Comparison of ENCODE assay signal across 8 mouse cellular contexts in genomic region chr5:41762947-41763730, GRCm38 (mm10). TPM values are rescaled to one million over a fixed set of nuclear protein-coding genes. Genes with fewer than 3 reads are reported as not detected.
DNase-seq lines count a peak whose midpoint lies in the region; ATAC-seq lines count a peak whose summit lies in the region.
"Had no signal": no experiment of that assay in that cellular context is flagged by ENCODE, and none has a peak within 500 bp of the region (broad histone marks: within the 10 kb centered on the region; RNA-seq: fewer than 3 reads in every experiment).

No protein-coding gene starts in this region.

- no peaks in the 10 kb centered on the region for H3K9me3 ChIP-seq in lung, embryonic 15.5 days
- H3K9me3 ChIP-seq in embryonic facial prominence, embryonic 12.5 days: no peaks in the 10 kb centered on the region
- H3K9me3 ChIP-seq in hindbrain, embryonic 15.5 days: no peaks in the 10 kb centered on the region
- H3K9me3 ChIP-seq in neural tube, embryonic 14.5 days (ENCODE audit: control insufficient read depth, low read length): no peaks in the 10 kb centered on the region

- peaks cover 94% of the 10 kb centered on the region for H3K27me3 ChIP-seq in lung, embryonic 15.5 days
- peaks cover 77% of the 10 kb centered on the region for H3K27me3 ChIP-seq in embryonic facial prominence, embryonic 12.5 days
- H3K27me3 ChIP-seq in hindbrain, embryonic 15.5 days: peaks cover 89% of the 10 kb centered on the region
- peaks cover 74% of the 10 kb centered on the region for H3K27me3 ChIP-seq in neural tube, embryonic 14.5 days (ENCODE audit: control insufficient read depth, insufficient read depth, low read length)

- 0 out of 2 replicates have a peak, but pooled peaks have one; percentile 56 for ATAC-seq in lung, embryonic 15.5 days (ENCODE audit: borderline replicate concordance, extremely low read depth, low FRiP score, low TSS enrichment)
- ATAC-seq in embryonic facial prominence, embryonic 12.5 days (ENCODE audit: insufficient number of reproducible peaks, insufficient read depth, low FRiP score, low TSS enrichment): peak; percentile 24; the same call in 1 of the 2 replicates
- ATAC-seq in hindbrain, embryonic 15.5 days (ENCODE audit: low FRiP score, low read depth): no peak; the same call in 1 of the 2 replicates
- 0 out of 2 replicates have a peak, but pooled peaks have one; percentile 13 for ATAC-seq in neural tube, embryonic 14.5 days (ENCODE audit: low read depth)

- DNase-seq in lung, postnatal 36 days: no peak
- no peak for DNase-seq in gastrocnemius, adult 18-20 months (ENCODE audit: low spot score)
- no peak for DNase-seq in thymus, postnatal 36 days

- no peak overlapping the region for H3K9ac ChIP-seq in lung, embryonic 15.5 days
- peak overlapping the region; percentile 53 for H3K9ac ChIP-seq in embryonic facial prominence, embryonic 12.5 days
- H3K9ac ChIP-seq in hindbrain, embryonic 15.5 days: no peak overlapping the region
- no peak overlapping the region for H3K9ac ChIP-seq in neural tube, embryonic 14.5 days (replicated peaks; ENCODE audit: low read depth, low read length)

- H3K4me3 ChIP-seq in lung, embryonic 15.5 days: peak overlapping the region; percentile 33
- H3K4me3 ChIP-seq in embryonic facial prominence, embryonic 12.5 days: peak overlapping the region; percentile 39
- H3K4me3 ChIP-seq in hindbrain, embryonic 15.5 days: peak overlapping the region; percentile 33
- peak overlapping the region; percentile 23 for H3K4me3 ChIP-seq in neural tube, embryonic 14.5 days (ENCODE audit: low read depth, low read length)

- 2% methylated on average over 40 of the region's 41 CpGs for WGBS in lung, embryonic 15.5 days
- under 1% methylated on average over 41 of the region's 41 CpGs for WGBS in embryonic facial prominence, embryonic 12.5 days
- 2% methylated on average over 32 of the region's 41 CpGs for WGBS in hindbrain, embryonic 15.5 days
- WGBS in neural tube, embryonic 14.5 days: under 1% methylated on average over 41 of the region's 41 CpGs

- no peaks in the 10 kb centered on the region for H3K36me3 ChIP-seq in lung, embryonic 15.5 days
- H3K36me3 ChIP-seq in embryonic facial prominence, embryonic 12.5 days: no peaks in the 10 kb centered on the region
- no peaks in the 10 kb centered on the region for H3K36me3 ChIP-seq in hindbrain, embryonic 15.5 days
- H3K36me3 ChIP-seq in neural tube, embryonic 14.5 days (ENCODE audit: control insufficient read depth, insufficient read depth, low read length): no peaks in the 10 kb centered on the region

- H3K4me1 ChIP-seq in lung, embryonic 15.5 days: peaks cover 23% of the 10 kb centered on the region
- H3K4me1 ChIP-seq in embryonic facial prominence, embryonic 12.5 days: peaks cover 16% of the 10 kb centered on the region
- H3K4me1 ChIP-seq in hindbrain, embryonic 15.5 days (replicated peaks): peaks cover 39% of the 10 kb centered on the region
- H3K4me1 ChIP-seq in neural tube, embryonic 14.5 days (ENCODE audit: control insufficient read depth, insufficient read depth, low read length): peaks cover 19% of the 10 kb centered on the region

- H3K4me2 ChIP-seq in lung, embryonic 15.5 days: peak overlapping the region; percentile 67
- H3K4me2 ChIP-seq in embryonic facial prominence, embryonic 12.5 days (replicated peaks): peak overlapping the region; percentile 76
- H3K4me2 ChIP-seq in hindbrain, embryonic 15.5 days: peak overlapping the region; percentile 64
- H3K4me2 ChIP-seq in neural tube, embryonic 14.5 days (ENCODE audit: low read depth, low read length): peak overlapping the region; percentile 37

- H3K27ac ChIP-seq in lung, embryonic 15.5 days: no peak overlapping the region
- no peak overlapping the region for H3K27ac ChIP-seq in embryonic facial prominence, embryonic 12.5 days
- no peak overlapping the region for H3K27ac ChIP-seq in hindbrain, embryonic 15.5 days (replicated peaks)
- no peak overlapping the region for H3K27ac ChIP-seq in neural tube, embryonic 14.5 days (ENCODE audit: low read depth, low read length)
- H3K27ac ChIP-seq: macrophage had no signal

RNA-seq across cellular contexts. Expression of gene Nkx3-2, which starts 1.2 kb away (rescaled TPM):
- polyA plus RNA-seq in lung, embryonic 15.5 days (2015; fragmentation: Nextera tagmentation; extraction: Ambion mirVana): not detected in 2 replicates
- 4.5 and 6.0 TPM in 2 replicates for polyA plus RNA-seq in embryonic facial prominence, embryonic 12.5 days (2016; fragmentation: Nextera tagmentation; extraction: Ambion mirVana)
- not detected in 2 replicates for polyA plus RNA-seq in hindbrain, embryonic 15.5 days (2015; fragmentation: Nextera tagmentation; extraction: Ambion mirVana)
- polyA plus RNA-seq in neural tube, embryonic 14.5 days (2014; fragmentation: Nextera tagmentation; extraction: Ambion mirVana): not detected in 2 replicates
- not detected for total RNA-seq in gastrocnemius, adult 18-20 months (2021)
- polyA plus RNA-seq: macrophage had no signal

RNA-seq across cellular contexts. Expression of gene Rab28, which starts 55.2 kb away (rescaled TPM):
- 64.1 and 65.3 TPM in 2 replicates for polyA plus RNA-seq in lung, embryonic 15.5 days (2015; fragmentation: Nextera tagmentation; extraction: Ambion mirVana)
- polyA plus RNA-seq in embryonic facial prominence, embryonic 12.5 days (2016; fragmentation: Nextera tagmentation; extraction: Ambion mirVana): 81.6 and 82.4 TPM in 2 replicates
- polyA plus RNA-seq in hindbrain, embryonic 15.5 days (2015; fragmentation: Nextera tagmentation; extraction: Ambion mirVana): 58.3 and 61.9 TPM in 2 replicates
- polyA plus RNA-seq in neural tube, embryonic 14.5 days (2014; fragmentation: Nextera tagmentation; extraction: Ambion mirVana): 60.7 and 65.2 TPM in 2 replicates
- total RNA-seq in gastrocnemius, adult 18-20 months (2021): 10 to 100 TPM; 85.9 to 91.7 TPM
